Mouse (Mus musculus) testis, postnatal 10 days (tissue): ENCODE measurements around the gene Tax1bp1.

ENCODE experiments used
- DNase-seq: peaks from one replicate; pipeline ENCODE4 v3.0.0; 2021; ENCODE audit warnings: low spot score

The Tax1bp1 gene

GRCm38 (mm10) chr6:52707815-52708214, 5.7 kb upstream of the Tax1bp1 start:
- DNase-seq = no peak

DNA sequence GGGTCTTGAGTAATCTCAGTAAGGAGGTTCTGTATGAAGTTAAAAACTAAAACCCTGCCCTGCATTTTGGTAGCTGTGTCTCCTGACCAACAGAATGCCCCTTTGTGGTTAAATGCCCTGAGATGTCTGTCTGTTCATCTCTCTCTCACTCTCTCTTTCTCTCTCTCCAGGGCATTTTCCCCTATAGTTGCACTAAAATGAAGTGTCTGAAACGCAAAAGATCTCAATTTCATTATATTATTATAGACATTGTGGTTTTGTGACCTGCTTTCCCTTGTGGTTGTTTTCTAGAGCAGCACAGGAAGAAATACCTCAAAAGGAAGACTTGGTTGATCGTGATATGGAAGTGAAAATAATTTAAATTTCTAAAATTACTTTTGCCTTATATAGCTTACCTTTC, 966 bp upstream of the Tax1bp1 start:
- no peak for DNase-seq

GRCm38 (mm10) chr6:52713897-52714509, 474 bp downstream of the Tax1bp1 start:
- DNase-seq = peak; percentile 79

GRCm38 (mm10) chr6:52717493-52718192, 4.1 kb downstream of the Tax1bp1 start:
- no peak for DNase-seq

DNA sequence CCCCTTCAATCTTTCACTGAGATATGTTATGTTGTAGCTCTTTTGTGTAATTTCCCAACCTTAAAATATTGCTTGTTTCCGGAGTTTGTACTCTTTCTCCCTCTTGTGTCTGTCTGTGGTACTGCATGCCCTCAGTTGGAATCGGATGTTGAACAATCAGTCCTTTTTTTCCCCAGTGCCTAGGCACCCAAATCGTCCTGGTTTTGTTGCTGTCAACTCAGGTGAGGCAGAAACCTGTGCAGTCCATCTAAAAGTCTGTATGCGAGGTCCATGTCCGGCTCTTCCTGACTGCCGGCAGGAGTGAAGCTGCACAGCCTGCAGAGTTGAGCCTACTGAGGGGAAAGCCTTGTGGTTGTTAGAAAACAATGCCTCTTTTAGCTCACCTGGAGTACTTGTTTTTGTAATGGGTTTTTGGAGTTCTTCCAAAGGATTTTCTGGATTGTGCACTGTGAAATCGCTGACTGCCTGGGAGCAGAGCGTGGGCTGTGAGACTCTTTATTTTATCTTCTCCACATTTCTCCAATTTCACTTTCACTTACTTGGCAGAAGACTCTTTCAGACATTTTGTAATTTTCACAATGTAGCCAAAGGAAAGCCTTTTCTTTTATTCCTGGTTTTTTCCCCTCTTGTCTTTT, 11.4 kb downstream of the Tax1bp1 start:
- DNase-seq = peak; percentile 78

GRCm38 (mm10) chr6:52730338-52730737, 16.8 kb downstream of the Tax1bp1 start:
- no peak for DNase-seq

DNA sequence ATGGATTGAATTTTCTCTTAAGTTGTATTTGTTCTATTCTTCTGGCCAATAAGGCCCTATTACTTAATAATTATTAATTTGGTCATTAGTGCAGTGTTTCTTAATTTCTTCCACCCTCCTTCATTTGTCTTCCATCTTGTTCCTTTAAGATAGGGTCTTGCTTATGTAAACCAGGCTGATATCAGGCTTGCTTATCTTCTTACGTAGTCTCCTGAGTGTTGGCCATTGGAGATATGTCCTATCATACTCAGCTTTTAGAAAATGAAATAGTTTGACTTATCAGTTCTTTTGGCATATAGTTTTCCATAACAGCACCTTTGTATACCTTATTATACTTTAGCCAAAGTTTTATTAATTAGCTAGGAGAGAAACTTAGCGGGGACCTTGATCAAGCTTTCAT, 21.1 kb downstream of the Tax1bp1 start:
- no peak for DNase-seq

- DNase-seq = no peak
These were observed 39.3 kb downstream of the Tax1bp1 start for GRCm38 (mm10) chr6:52752832-52753231.

DNA sequence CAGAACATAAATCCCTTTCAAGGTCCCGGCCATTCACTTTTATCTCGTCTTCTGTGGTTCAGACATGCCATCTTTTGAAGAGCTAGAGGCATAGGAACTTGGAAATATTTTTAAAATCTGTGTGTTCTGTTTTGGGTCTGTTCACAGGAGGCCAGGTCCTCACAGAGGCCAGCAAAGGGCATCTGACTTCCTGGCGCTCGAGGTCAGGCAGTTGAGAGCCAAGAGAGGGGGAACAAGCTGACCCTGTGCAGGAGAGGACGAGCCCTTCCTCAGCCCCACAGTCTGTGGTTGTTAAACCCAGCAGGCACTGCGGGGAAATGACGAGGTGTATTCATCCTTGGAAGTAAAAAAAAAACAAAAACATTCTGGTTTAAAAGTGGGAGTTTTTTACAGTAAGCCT, 51.7 kb downstream of the Tax1bp1 start:
- DNase-seq = no peak

- DNase-seq = no peak
These were observed 57.3 kb downstream of the Tax1bp1 start for GRCm38 (mm10) chr6:52770789-52771188.

DNA sequence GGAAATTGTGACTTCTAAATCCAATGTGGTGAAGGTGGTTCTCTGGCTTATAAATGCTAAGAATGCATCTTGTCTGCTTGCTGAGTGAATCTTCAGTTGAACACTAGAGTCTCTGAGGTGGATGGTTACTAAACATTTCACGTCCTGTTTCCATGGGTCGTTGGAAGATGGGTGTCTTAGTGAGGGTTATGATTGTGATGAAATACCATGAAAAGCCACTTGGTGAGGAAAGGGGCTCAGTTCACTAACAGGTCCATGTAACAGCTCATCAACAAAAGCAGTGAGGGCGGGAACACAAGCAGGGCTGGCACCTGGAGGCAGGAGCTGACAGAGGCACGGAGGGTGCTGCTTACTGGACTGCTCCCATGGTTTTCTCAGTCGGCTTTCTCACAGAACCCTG, 59.6 kb downstream of the Tax1bp1 start:
- no peak for DNase-seq

DNA sequence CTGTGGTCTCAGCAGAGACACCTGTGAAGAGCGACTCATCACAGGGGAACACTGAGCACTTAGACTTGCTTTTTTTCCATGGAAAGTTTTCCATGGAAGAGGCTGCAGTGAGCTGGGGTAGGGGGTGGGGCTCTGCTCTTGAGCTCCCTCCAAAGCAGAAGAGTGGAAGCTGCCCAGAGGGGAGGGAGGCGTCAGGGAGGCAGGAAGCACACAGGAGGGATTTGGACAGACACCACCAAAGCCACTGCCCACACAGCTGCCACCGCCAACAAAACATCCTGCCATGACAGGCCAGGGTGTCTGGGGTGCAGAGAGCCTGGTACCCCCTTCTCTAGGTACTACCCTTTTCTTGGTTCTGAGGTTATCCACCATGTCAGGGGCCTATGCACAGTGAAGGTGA, 61.8 kb downstream of the Tax1bp1 start:
- DNase-seq = peak; percentile 41

DNA sequence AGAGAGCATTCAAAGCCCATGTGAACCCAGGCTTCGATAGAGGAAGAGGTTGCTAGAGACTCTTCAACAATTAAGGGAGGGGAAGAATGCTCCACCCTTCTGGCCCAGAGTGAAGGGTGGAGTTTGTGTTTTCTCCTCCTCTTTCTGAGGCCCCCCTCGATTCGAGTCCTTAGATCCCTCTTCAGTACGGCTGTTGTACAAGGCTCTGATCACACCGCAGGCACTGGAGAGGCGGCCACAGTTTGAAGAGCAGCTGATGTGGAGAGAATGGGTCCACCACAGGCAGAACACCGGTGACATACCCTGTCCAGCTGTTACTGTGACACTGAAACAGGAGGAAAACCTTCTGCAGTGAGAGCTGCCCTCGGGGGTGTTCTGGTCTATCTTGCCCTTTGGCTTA, 62.4 kb downstream of the Tax1bp1 start:
- no peak for DNase-seq

DNA sequence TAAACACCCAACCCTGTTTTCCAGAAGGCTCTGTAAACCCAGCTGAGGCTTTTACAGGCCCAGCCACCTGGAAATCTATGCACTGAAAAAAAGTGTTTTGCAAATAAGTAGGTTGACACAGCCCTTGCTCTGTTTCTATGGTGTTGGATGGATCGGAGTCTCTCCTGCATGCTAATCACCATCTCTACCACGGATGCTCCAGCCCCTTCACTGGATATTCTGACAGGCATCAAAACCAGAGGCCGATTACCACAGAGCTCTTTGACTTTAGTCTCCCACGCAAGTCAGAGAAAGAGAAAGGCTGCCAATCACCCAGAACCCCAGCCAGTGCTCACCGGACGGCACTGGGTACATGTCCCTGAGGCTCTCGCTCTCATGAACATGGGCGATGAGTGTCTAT, 63.5 kb downstream of the Tax1bp1 start:
- peak; percentile 16 for DNase-seq

- no peak for DNase-seq
These were observed 65.0 kb downstream of the Tax1bp1 start for GRCm38 (mm10) chr6:52778523-52778922.

DNA sequence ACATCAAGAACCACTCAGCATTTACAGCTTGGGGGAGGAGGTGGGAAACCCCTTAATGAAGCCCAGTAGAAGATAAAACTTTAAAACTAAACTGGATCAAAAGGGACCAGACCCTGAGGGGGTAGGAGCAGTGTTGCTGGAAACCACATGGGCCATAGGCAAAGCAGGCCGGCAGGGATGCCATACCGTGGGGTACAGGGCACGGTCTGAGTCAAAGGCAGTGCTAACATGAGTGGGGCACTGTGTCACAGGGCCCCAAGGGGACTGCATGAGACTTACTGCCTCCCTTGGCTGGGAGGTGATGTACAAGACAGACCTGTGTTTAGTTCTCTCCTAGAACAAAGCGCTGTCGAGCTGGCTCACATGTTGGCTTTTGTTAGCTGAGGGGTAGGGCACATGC, 66.0 kb downstream of the Tax1bp1 start:
- no peak for DNase-seq

DNA sequence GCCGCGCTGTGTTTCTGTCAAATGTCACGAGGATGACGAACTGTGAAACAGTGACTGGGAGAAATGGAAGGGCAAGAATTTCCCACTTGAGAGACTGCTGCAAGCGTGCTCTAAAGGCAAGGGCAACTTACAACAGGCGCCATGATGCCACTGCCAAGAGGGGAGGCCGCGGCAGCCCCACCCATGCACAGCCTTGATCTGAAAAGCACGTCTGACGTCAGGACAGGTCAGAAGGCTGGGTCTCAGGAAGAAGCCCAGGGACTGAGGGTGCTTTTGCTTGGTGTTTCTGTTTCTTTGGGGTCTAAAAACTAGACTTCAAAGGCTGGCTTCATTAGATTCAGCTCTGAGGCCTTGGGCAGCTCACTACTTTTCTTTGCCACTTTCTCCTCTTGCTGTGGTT, 76.8 kb downstream of the Tax1bp1 start:
- DNase-seq = no peak

DNA sequence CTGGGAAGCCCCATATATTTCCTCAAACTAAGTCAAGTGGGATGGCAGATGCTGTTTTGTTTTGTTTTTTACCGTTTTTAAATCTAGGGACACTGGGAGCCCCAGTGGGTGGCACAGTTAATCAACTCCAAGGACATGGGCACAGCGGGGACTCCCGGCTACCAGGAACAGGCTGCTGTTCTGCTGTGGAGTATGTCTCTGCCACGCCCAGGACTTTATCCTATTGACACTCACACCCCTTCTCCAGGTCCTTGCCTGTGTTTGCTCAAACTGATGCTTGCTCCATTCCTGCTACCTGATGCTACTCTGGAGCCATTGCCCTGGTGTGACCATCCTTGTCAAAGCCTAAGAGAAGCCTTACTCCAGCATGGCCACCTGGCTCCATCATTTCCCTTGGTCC, 77.3 kb downstream of the Tax1bp1 start:
- no peak for DNase-seq

DNA sequence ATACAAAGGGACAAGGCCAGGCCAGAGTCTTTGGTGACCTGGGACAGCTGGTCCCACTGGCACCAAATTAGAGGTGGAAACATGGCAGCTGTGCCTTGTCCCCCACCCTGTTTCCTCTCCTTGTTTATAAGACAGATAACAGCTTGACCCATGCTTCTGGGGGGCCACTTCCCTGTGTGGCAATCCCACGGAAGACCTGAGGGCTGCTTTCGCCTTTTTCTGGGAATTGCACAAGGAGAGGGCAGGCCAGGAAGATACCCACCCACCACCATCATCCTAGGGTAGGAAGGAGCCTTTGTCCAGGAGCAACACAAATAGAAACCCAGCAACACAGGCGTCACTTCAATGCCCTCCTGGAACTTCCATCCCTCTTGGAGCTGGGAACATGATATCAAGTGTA, 78.9 kb downstream of the Tax1bp1 start:
- no peak for DNase-seq

GRCm38 (mm10) chr6:52795029-52795841, 81.7 kb downstream of the Tax1bp1 start:
- no peak for DNase-seq

DNA sequence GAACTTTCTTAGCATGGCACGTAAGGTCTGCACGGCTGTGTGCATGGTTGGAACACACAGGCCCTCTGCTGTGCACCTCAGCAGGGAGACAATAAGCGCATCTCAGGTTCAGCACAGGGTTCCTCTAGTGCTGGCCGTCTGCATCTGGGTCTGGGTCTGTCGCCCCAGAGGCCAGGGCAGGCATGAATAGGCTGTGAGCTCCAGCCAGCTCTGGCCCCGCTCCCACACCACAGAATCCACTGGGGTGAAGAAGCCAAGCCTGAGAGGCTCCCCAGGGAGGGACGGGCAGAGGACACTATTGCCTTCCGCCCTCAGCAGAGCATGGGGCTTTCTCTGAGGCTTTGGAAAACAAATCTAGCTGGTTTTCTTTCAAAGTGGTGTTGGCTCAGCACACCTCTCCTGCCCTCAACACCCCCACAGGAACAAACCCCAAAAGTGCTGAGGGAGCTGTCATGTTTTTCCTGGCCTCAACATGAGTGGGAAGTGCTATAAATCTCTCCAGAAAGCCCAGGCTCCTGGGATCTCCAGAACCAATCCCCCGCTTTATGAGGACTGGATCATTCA, 82.6 kb downstream of the Tax1bp1 start:
- DNase-seq = no peak

- no peak for DNase-seq
These were observed 83.2 kb downstream of the Tax1bp1 start for GRCm38 (mm10) chr6:52796691-52797090.
